Mouse (Mus musculus): ENCODE data around the gene Nsf. TPM values are rescaled to one million over a fixed set of nuclear protein-coding genes. Genes with fewer than 3 reads are reported as not detected.
"Not testable (repeated sequence)": the region's sequence is repeated elsewhere in the genome, so short reads cannot be mapped to it uniquely, and the experiment has no call there.

Nsf gene
- 30.5 and 37.0 TPM in 2 replicates for polyA plus RNA-seq (2014; fragmentation: Nextera tagmentation; extraction: Ambion mirVana)

DNA sequence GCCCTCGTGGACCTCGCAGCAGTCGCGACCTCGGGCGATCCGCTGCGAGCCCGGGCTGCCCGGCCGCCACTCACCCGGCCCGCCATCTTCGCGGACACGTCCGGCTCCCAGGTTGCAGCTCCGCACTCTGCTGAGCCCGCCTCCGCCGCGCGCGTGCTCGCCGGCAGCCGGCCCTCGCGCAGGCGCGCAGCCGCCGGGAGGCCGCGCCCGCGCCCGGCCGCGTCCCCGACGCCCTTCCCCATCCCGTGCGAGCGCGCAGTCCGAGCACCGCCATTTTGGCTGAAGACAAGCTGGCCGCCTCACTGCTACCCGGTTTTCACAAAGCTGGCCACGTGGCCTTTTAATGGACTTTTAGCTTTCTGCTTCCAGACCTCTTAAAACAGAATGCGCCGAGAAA lies at the start of gene Nsf:
Nsf (minus strand) TSS at position 161 of the 397 bp plus-strand sequence.
- H3K4me1 ChIP-seq (ENCODE audit: control insufficient read depth, insufficient read depth, low read length), result peaks cover 5% of the 10 kb centered on the region; the same call in 1 of the 2 replicates
- H3K4me2 ChIP-seq, result peak within 1 kb of the TSS; percentile 76
- H3K9ac ChIP-seq (ENCODE audit: low read depth, low read length), result peak within 1 kb of the TSS; percentile 96
- no peak within 1 kb of the TSS for H3K27ac ChIP-seq (ENCODE audit: low read depth, low read length)
- ATAC-seq (replicated peaks; ENCODE audit: insufficient number of reproducible peaks, low FRiP score, low TSS enrichment), result peak; percentile 94
- under 1% methylated on average over 33 of the region's 53 CpGs for WGBS (ENCODE audit: insufficient replicate concordance)
- no peaks in the 10 kb centered on the region for H3K9me3 ChIP-seq (replicated peaks; ENCODE audit: control insufficient read depth, low read length)
- no peaks in the 10 kb centered on the region for H3K27me3 ChIP-seq (ENCODE audit: control insufficient read depth, insufficient read depth, low read length)
- peak within 1 kb of the TSS; percentile 81 for H3K4me3 ChIP-seq (ENCODE audit: low read depth, low read length)
- no peaks in the 10 kb centered on the region for H3K36me3 ChIP-seq (ENCODE audit: control insufficient read depth, insufficient read depth, low read length)

DNA sequence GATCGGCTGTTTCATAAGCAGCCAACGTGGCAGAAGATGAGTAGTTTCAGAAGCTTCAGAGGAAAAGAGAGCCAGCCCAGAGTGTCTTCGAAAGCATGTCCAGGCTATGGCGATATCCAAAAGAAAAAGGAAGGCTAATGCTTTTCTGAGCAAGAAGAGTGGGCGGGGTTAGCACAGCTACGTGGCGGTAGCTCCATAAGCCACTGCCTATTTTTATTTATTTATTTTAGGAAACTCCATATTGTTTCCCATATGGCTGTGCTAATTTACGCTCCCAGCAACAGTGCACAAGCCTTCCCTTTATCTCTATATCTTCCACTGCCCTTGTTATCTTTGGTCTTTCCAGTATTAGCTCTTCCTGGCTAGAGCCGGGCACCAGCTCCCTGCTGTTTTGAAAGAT lies 49.5 kb upstream of the Nsf start:
- ATAC-seq (replicated peaks; ENCODE audit: insufficient number of reproducible peaks, low FRiP score, low TSS enrichment), result no peak
- WGBS (ENCODE audit: insufficient replicate concordance), result 49% methylated on average over 9 of the region's 9 CpGs
- Histone ChIP-seq H3K9me3 (replicated peaks; ENCODE audit: control insufficient read depth, low read length) (no peaks in the 10 kb centered on the region), H3K36me3 (ENCODE audit: control insufficient read depth, insufficient read depth, low read length) (no peaks in the 10 kb centered on the region), H3K4me2 (no peak overlapping the region), H3K27me3 (ENCODE audit: control insufficient read depth, insufficient read depth, low read length) (no peaks in the 10 kb centered on the region), H3K4me1 (ENCODE audit: control insufficient read depth, insufficient read depth, low read length) (no peaks in the 10 kb centered on the region), H3K4me3 (ENCODE audit: low read depth, low read length) (no peak overlapping the region), H3K9ac (ENCODE audit: low read depth, low read length) (no peak overlapping the region), H3K27ac (ENCODE audit: low read depth, low read length) (no peak overlapping the region)

DNA sequence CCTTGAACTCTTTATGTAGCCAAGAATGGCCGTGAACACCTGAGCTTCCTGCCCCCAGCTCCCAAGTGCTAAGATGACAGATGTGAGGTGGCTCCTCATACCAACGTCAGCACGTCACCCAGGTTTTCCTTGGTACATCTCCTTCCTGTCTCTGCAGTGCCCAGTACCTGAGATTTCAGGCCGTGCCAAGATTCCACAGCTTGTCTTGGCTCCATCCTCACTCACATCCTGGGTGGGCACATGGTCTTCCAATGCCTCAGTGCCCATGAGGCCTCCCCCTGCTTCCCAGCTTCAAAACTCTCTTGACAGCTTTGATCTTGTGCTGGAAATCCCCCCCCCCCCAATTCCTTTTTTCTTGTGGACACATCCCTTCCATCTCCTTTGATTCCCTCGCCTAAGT lies 48.3 kb upstream of the Nsf start:
- Histone ChIP-seq H3K9me3 (replicated peaks; ENCODE audit: control insufficient read depth, low read length) (no peaks in the 10 kb centered on the region), H3K27ac (ENCODE audit: low read depth, low read length) (no peak overlapping the region), H3K4me2 (no peak overlapping the region), H3K4me1 (ENCODE audit: control insufficient read depth, insufficient read depth, low read length) (no peaks in the 10 kb centered on the region), H3K36me3 (ENCODE audit: control insufficient read depth, insufficient read depth, low read length) (no peaks in the 10 kb centered on the region), H3K9ac (ENCODE audit: low read depth, low read length) (no peak overlapping the region), H3K27me3 (ENCODE audit: control insufficient read depth, insufficient read depth, low read length) (no peaks in the 10 kb centered on the region), H3K4me3 (ENCODE audit: low read depth, low read length) (no peak overlapping the region)
- 75% methylated on average over 5 of the region's 5 CpGs for WGBS (ENCODE audit: insufficient replicate concordance)
- no peak for ATAC-seq (replicated peaks; ENCODE audit: insufficient number of reproducible peaks, low FRiP score, low TSS enrichment)

DNA sequence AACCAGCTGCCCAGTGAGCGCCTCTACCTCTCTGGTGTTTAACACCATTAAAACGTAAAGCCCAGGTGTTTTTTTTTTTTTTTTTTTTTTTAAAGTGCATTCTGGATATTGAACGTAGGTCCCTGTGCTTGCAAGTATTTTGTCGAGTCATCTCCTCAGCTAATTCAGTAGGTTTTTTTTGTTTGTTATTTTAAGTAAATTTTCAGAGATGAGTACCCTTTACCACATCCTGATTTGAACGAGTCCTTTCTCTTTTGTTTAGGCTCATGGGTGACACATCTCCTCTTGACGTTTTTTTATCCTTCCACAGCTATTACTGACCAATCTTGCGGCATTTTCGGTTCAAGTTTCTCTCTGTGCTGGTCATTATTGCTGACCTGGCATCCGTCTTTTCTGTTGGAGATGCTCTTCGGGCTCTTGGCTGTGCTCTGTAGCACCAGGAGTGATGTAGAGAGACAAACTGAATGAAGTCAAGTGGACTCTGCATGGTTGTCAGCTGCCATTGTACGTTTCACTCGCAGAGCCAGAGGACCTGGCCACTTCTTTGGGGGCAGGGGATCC lies 47.6 kb upstream of the Nsf start:
- H3K9ac ChIP-seq (ENCODE audit: low read depth, low read length), result no peak overlapping the region
- no peak overlapping the region for H3K4me2 ChIP-seq
- H3K4me3 ChIP-seq (ENCODE audit: low read depth, low read length), result no peak overlapping the region
- H3K27ac ChIP-seq (ENCODE audit: low read depth, low read length), result no peak overlapping the region
- 75% methylated on average over 12 of the region's 12 CpGs for WGBS (ENCODE audit: insufficient replicate concordance)
- H3K36me3 ChIP-seq (ENCODE audit: control insufficient read depth, insufficient read depth, low read length), result no peaks in the 10 kb centered on the region
- ATAC-seq (replicated peaks; ENCODE audit: insufficient number of reproducible peaks, low FRiP score, low TSS enrichment), result no peak
- no peaks in the 10 kb centered on the region for H3K9me3 ChIP-seq (replicated peaks; ENCODE audit: control insufficient read depth, low read length)
- H3K4me1 ChIP-seq (ENCODE audit: control insufficient read depth, insufficient read depth, low read length), result no peaks in the 10 kb centered on the region
- H3K27me3 ChIP-seq (ENCODE audit: control insufficient read depth, insufficient read depth, low read length), result no peaks in the 10 kb centered on the region

DNA sequence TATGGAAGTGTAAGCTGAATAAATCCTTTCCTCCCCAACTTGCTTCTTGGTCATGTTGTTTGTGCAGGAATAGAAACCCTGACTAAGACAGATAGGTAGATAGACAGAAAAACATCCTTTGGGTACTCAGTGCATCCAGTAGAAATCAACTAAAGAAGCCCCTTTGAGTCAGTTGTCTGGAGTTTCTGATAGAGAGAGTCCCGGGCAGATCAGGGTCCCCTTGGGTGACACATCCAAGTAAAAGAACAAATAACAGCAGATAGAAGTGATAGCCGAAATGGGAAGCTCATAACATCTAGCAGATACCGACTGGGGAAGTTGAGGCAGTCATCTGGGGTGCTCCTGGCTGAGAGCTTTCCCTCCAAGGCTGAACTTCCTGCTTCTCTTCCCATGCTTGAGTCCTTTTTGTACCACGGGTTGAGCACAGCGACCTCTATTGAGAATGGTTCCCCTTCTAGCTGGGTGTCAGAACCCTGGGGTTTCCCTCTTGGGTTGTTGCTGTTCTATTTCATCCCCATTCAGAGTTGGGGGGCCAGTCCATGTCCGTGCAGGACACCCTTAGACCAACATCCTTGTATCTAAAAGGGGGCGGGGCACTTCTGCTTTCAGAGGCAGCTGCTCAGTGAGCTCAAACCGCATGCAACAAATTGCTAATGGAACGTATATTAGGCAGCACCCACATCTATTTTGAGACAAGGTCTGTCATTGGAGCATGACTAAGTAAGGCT lies 47.0 kb upstream of the Nsf start:
- Histone ChIP-seq H3K36me3 (ENCODE audit: control insufficient read depth, insufficient read depth, low read length) (no peaks in the 10 kb centered on the region), H3K4me1 (ENCODE audit: control insufficient read depth, insufficient read depth, low read length) (no peaks in the 10 kb centered on the region), H3K9ac (ENCODE audit: low read depth, low read length) (no peak overlapping the region), H3K9me3 (replicated peaks; ENCODE audit: control insufficient read depth, low read length) (no peaks in the 10 kb centered on the region), H3K4me3 (ENCODE audit: low read depth, low read length) (no peak overlapping the region), H3K4me2 (no peak overlapping the region), H3K27ac (ENCODE audit: low read depth, low read length) (no peak overlapping the region), H3K27me3 (ENCODE audit: control insufficient read depth, insufficient read depth, low read length) (no peaks in the 10 kb centered on the region)
- no peak for ATAC-seq (replicated peaks; ENCODE audit: insufficient number of reproducible peaks, low FRiP score, low TSS enrichment)
- WGBS (ENCODE audit: insufficient replicate concordance), result 64% methylated on average over 9 of the region's 9 CpGs

DNA sequence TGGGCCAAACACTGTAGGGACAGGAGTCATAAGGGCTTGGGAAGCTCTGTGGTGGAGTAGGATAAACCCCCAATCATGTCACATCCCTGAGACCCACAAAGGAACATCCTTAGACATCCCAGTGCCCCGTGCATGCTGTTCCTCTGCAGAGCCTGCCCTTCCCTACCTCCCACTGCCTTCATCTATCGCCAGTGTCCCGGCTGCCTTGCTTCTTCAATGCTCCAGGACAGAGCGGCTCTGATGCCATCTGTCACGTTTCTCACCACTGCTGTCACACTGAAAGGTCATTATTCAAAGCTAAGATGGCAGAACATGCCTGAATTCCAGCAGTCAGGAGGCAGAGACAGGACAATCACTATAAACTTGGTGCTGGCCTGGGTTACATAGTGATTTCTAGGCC lies 44.9 kb upstream of the Nsf start:
- Histone ChIP-seq H3K27ac (ENCODE audit: low read depth, low read length) (no peak overlapping the region), H3K27me3 (ENCODE audit: control insufficient read depth, insufficient read depth, low read length) (no peaks in the 10 kb centered on the region), H3K4me2 (no peak overlapping the region), H3K9ac (ENCODE audit: low read depth, low read length) (no peak overlapping the region), H3K36me3 (ENCODE audit: control insufficient read depth, insufficient read depth, low read length) (no peaks in the 10 kb centered on the region), H3K4me1 (ENCODE audit: control insufficient read depth, insufficient read depth, low read length) (no peaks in the 10 kb centered on the region), H3K4me3 (ENCODE audit: low read depth, low read length) (no peak overlapping the region), H3K9me3 (replicated peaks; ENCODE audit: control insufficient read depth, low read length) (no peaks in the 10 kb centered on the region)
- ATAC-seq (replicated peaks; ENCODE audit: insufficient number of reproducible peaks, low FRiP score, low TSS enrichment), result no peak
- 54% methylated on average over 5 of the region's 5 CpGs for WGBS (ENCODE audit: insufficient replicate concordance)

DNA sequence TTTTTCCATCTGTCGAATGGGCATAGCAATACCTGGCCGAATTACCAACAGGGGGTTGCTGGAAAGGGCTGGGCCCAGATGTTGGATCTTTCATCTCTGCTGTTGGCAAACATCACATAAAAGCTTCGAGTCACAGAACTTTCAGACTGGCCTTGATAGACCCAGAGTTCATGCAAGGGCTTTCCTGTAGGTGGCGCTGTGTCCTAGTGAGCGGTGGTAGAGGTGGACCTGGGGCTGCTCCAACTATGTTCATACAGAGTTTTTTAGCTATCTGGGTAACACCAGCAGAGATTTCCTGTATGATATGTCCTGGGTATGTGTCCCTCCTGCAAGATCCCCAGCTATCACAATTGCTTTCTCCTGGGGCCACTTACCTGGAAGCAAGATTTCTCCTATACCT lies 43.5 kb upstream of the Nsf start:
- H3K4me3 ChIP-seq (ENCODE audit: low read depth, low read length), result no peak overlapping the region
- H3K4me2 ChIP-seq, result no peak overlapping the region
- H3K4me1 ChIP-seq (ENCODE audit: control insufficient read depth, insufficient read depth, low read length), result no peaks in the 10 kb centered on the region
- 12% methylated on average over 5 of the region's 5 CpGs for WGBS (ENCODE audit: insufficient replicate concordance)
- no peaks in the 10 kb centered on the region for H3K27me3 ChIP-seq (ENCODE audit: control insufficient read depth, insufficient read depth, low read length)
- ATAC-seq (replicated peaks; ENCODE audit: insufficient number of reproducible peaks, low FRiP score, low TSS enrichment), result no peak
- H3K9me3 ChIP-seq (replicated peaks; ENCODE audit: control insufficient read depth, low read length), result no peaks in the 10 kb centered on the region
- H3K9ac ChIP-seq (ENCODE audit: low read depth, low read length), result no peak overlapping the region
- H3K36me3 ChIP-seq (ENCODE audit: control insufficient read depth, insufficient read depth, low read length), result no peaks in the 10 kb centered on the region
- no peak overlapping the region for H3K27ac ChIP-seq (ENCODE audit: low read depth, low read length)

DNA sequence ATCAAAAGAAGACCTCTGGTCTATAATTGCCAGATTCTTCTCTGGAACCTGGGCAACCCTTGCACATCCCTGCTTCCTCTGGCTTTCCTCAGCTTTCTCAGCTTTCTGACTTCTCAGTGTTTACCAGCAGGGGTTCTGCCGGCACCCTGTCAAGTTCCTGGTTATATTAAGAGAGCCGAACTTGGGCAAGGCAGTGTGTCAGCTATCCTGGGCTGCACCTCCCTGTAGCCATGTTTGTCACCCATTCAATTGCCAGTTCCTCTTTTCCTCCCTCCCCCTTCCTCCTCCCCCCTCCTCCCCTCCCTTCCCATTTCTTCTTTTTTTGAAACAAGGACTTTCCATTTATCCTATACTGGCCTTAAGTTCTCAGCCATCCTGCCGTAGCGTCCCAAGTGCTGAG lies 38.8 kb upstream of the Nsf start:
- Histone ChIP-seq H3K36me3 (ENCODE audit: control insufficient read depth, insufficient read depth, low read length) (no peaks in the 10 kb centered on the region), H3K27me3 (ENCODE audit: control insufficient read depth, insufficient read depth, low read length) (no peaks in the 10 kb centered on the region), H3K4me3 (ENCODE audit: low read depth, low read length) (no peak overlapping the region), H3K9me3 (replicated peaks; ENCODE audit: control insufficient read depth, low read length) (no peaks in the 10 kb centered on the region), H3K27ac (ENCODE audit: low read depth, low read length) (no peak overlapping the region), H3K4me1 (ENCODE audit: control insufficient read depth, insufficient read depth, low read length) (no peaks in the 10 kb centered on the region), H3K9ac (ENCODE audit: low read depth, low read length) (no peak overlapping the region), H3K4me2 (no peak overlapping the region)
- whole genome bisulfite sequencing (ENCODE audit: insufficient replicate concordance), result 69% methylated on average over 4 of the region's 4 CpGs
- no peak for ATAC-seq (replicated peaks; ENCODE audit: insufficient number of reproducible peaks, low FRiP score, low TSS enrichment)

DNA sequence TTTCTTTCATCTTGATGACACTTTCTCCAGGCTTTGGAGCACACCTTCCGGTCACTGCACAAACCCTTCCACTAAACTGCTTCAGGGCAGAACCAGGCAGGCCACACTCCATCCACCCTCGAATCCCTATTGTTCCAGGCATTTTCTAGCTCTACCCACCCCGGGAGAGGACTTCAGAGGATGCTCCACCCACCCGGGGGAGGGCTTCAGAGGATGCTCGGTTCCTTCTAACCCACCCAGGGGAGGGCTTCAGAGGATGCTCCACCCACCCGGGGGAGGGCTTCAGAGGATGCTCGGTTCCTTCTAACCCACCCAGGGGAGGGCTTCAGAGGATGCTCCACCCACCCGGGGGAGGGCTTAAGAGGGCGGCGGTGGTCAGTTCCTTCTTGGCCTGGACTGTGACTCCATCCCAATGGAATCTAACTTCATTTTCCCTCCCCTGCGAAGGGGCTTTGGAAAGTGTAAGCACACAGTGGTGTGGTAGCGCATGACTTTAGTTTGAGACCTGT lies 36.2 kb upstream of the Nsf start:
- H3K27ac ChIP-seq (ENCODE audit: low read depth, low read length); H3K4me2 ChIP-seq; H3K9ac ChIP-seq (ENCODE audit: low read depth, low read length); H3K4me1 ChIP-seq (ENCODE audit: control insufficient read depth, insufficient read depth, low read length); H3K4me3 ChIP-seq (ENCODE audit: low read depth, low read length); H3K27me3 ChIP-seq (ENCODE audit: control insufficient read depth, insufficient read depth, low read length); H3K9me3 ChIP-seq (replicated peaks; ENCODE audit: control insufficient read depth, low read length); H3K36me3 ChIP-seq (ENCODE audit: control insufficient read depth, insufficient read depth, low read length): not testable (repeated sequence)
- peak; percentile 62 for ATAC-seq (replicated peaks; ENCODE audit: insufficient number of reproducible peaks, low FRiP score, low TSS enrichment)
- WGBS (ENCODE audit: insufficient replicate concordance), result 13% methylated on average over 12 of the region's 12 CpGs

Data from heart, embryonic 11.5 days (tissue).